Mouse (Mus musculus) hindbrain, embryonic 13.5 days (tissue): ENCODE results near the gene Clstn2. TPM values are rescaled to one million over a fixed set of nuclear protein-coding genes. Genes with fewer than 3 reads are reported as not detected.

ENCODE experiments used
- ATAC-seq: fragments of 200-750 bp; cut with Nextera tagmentation; 2 replicates; pipeline ENCODE4 v1.8.0; 2017; ENCODE audit warnings: moderate TSS enrichment; ENCODE audit not compliant: low FRiP score
- H3K27ac ChIP-seq: fragments of 300-500 bp; sonication (generic); 2 replicates; pipeline ENCODE4 v1.5.1; 2015; ENCODE audit warnings: inconsistent platforms, mild to moderate bottlenecking, moderate library complexity
- H3K27me3 ChIP-seq: fragments of 300-500 bp; sonication (generic); 2 replicates; pipeline ENCODE4 v1.6.1; 2015; ENCODE audit warnings: mild to moderate bottlenecking, inconsistent platforms
- H3K36me3 ChIP-seq: fragments of 300-500 bp; sonication (generic); 2 replicates; pipeline ENCODE4 v1.6.1; 2015; ENCODE audit warnings: mild to moderate bottlenecking, inconsistent platforms
- H3K4me1 ChIP-seq: fragments of 300-500 bp; sonication (generic); replicated peaks from 2 replicates; pipeline ENCODE4 v1.6.1; 2015; ENCODE audit warnings: inconsistent platforms
- H3K4me2 ChIP-seq: fragments of 300-500 bp; sonication (generic); 2 replicates; pipeline ENCODE4 v1.6.1; 2015; ENCODE audit warnings: inconsistent platforms, mild to moderate bottlenecking, moderate library complexity
- H3K4me3 ChIP-seq: fragments of 300-500 bp; sonication (generic); 2 replicates; pipeline ENCODE4 v1.5.1; 2015; ENCODE audit warnings: mild to moderate bottlenecking, inconsistent platforms
- H3K9ac ChIP-seq: fragments of 300-500 bp; sonication (generic); 2 replicates; pipeline ENCODE4 v1.6.1; 2015; ENCODE audit warnings: mild to moderate bottlenecking, inconsistent platforms
- H3K9me3 ChIP-seq: fragments of 300-500 bp; sonication (generic); 2 replicates; pipeline ENCODE4 v1.6.1; 2016; ENCODE audit warnings: inconsistent platforms
- WGBS: fragments of 180-500 bp; shearing (Covaris S2); methylation state at CpG from one replicate; pipeline ENCODE4 v1.1.7; 2015; 5-methylcytosine and 5-hydroxymethylcytosine counted together
- polyA plus RNA-seq: library from polyadenylated mRNA; unstranded; fragments of >200 nt; fragmentation: Nextera tagmentation; extraction: Ambion mirVana; gene quantifications from 2 replicates; pipeline ENCODE4 v1.2.1, GENCODE M21; 2015

Clstn2 gene
- polyA plus RNA-seq, 1 experiment from 2014 or later: 11.9 TPM

- Histone ChIP-seq H3K4me3 (no peak overlapping the region), H3K36me3 (no peaks in the 10 kb centered on the region), H3K9me3 (no peaks in the 10 kb centered on the region; the same call in 1 of the 2 replicates), H3K4me1 (no peaks in the 10 kb centered on the region), H3K4me2 (no peak overlapping the region), H3K27ac (no peak overlapping the region), H3K9ac (no peak overlapping the region), H3K27me3 (no peaks in the 10 kb centered on the region)
- ATAC-seq: no peak
- WGBS: 85% methylated on average over 2 of the region's 2 CpGs
These were observed 624.8 kb downstream of the Clstn2 start for GRCm38 (mm10) chr9:97408142-97408541.
